Mouse (Mus musculus): ENCODE measurements around the gene Sgpp2. TPM values are rescaled to one million over a fixed set of nuclear protein-coding genes. Genes with fewer than 3 reads are reported as not detected.
A peak's percentile ranks its signal among the peaks of the same experiment; 100 is the strongest.

Gene Sgpp2
- polyA plus RNA-seq, 1 experiment from 2014 or later = 2.6 TPM

GRCm38 (mm10) chr1:78371569-78372236, 61.6 kb downstream of the Sgpp2 start:
- 0 out of 2 replicates have a peak, but pooled peaks cover 4% of the 10 kb centered on the region for H3K9me3 ChIP-seq (ENCODE audit: control insufficient read depth, low read length)
- DNase-seq (ENCODE audit: low spot score) = peak; percentile 86
- no peak overlapping the region for H3K9ac ChIP-seq (ENCODE audit: low read depth, low read length)
- no peaks in the 10 kb centered on the region for H3K27me3 ChIP-seq (replicated peaks; ENCODE audit: control insufficient read depth, insufficient read depth, low read length)
- peak; percentile 60 for ATAC-seq (ENCODE audit: low read depth)
- no peak overlapping the region for H3K4me3 ChIP-seq (ENCODE audit: low read depth, low read length)
- H3K4me2 ChIP-seq (ENCODE audit: low read depth, low read length) = no peak overlapping the region
- peak overlapping the region; percentile 3; the same call in 1 of the 2 replicates for H3K27ac ChIP-seq (replicated peaks; ENCODE audit: low read depth, low read length)
- 76% methylated on average over 2 of the region's 2 CpGs for WGBS
- peaks cover 17% of the 10 kb centered on the region; the same call in 1 of the 2 replicates for H3K4me1 ChIP-seq (ENCODE audit: control insufficient read depth, insufficient read depth, low read length)
- H3K36me3 ChIP-seq (ENCODE audit: control insufficient read depth, insufficient read depth, low read length) = no peaks in the 10 kb centered on the region

- 92% methylated on average over 9 of the region's 9 CpGs for WGBS
Measured at GRCm38 (mm10) chr1:78372316-78372715, 62.2 kb downstream of the Sgpp2 start.

GRCm38 (mm10) chr1:78373836-78374235, 63.7 kb downstream of the Sgpp2 start:
- Histone ChIP-seq H3K27ac (replicated peaks; ENCODE audit: low read depth, low read length) (no peak overlapping the region), H3K27me3 (replicated peaks; ENCODE audit: control insufficient read depth, insufficient read depth, low read length) (no peaks in the 10 kb centered on the region), H3K36me3 (ENCODE audit: control insufficient read depth, insufficient read depth, low read length) (no peaks in the 10 kb centered on the region), H3K4me1 (ENCODE audit: control insufficient read depth, insufficient read depth, low read length) (peaks cover 17% of the 10 kb centered on the region; the same call in 1 of the 2 replicates), H3K9me3 (ENCODE audit: control insufficient read depth, low read length) (0 out of 2 replicates have a peak, but pooled peaks cover 4% of the 10 kb centered on the region), H3K9ac (ENCODE audit: low read depth, low read length) (no peak overlapping the region), H3K4me2 (ENCODE audit: low read depth, low read length) (no peak overlapping the region), H3K4me3 (ENCODE audit: low read depth, low read length) (no peak overlapping the region)
- 86% methylated on average over 5 of the region's 5 CpGs for WGBS
- ATAC-seq (ENCODE audit: low read depth) (no peak), DNase-seq (ENCODE audit: low spot score) (no peak)

More at GRCm38 (mm10) chr1:78372316-78372715, 62.2 kb downstream of the Sgpp2 start:
- Histone ChIP-seq H3K9ac (ENCODE audit: low read depth, low read length) (no peak overlapping the region), H3K27ac (replicated peaks; ENCODE audit: low read depth, low read length) (0 out of 2 replicates have a peak overlapping the region, but pooled peaks have one; percentile 3), H3K27me3 (replicated peaks; ENCODE audit: control insufficient read depth, insufficient read depth, low read length) (no peaks in the 10 kb centered on the region), H3K4me3 (ENCODE audit: low read depth, low read length) (no peak overlapping the region), H3K4me1 (ENCODE audit: control insufficient read depth, insufficient read depth, low read length) (peaks cover 17% of the 10 kb centered on the region; the same call in 1 of the 2 replicates), H3K4me2 (ENCODE audit: low read depth, low read length) (no peak overlapping the region), H3K36me3 (ENCODE audit: control insufficient read depth, insufficient read depth, low read length) (no peaks in the 10 kb centered on the region), H3K9me3 (ENCODE audit: control insufficient read depth, low read length) (0 out of 2 replicates have a peak, but pooled peaks cover 4% of the 10 kb centered on the region)
- DNase-seq (ENCODE audit: low spot score) (no peak), ATAC-seq (ENCODE audit: low read depth) (no peak)

GRCm38 (mm10) chr1:78375058-78375457, 64.9 kb downstream of the Sgpp2 start:
- peaks cover 17% of the 10 kb centered on the region; the same call in 1 of the 2 replicates for H3K4me1 ChIP-seq (ENCODE audit: control insufficient read depth, insufficient read depth, low read length)
- no peak overlapping the region for H3K4me3 ChIP-seq (ENCODE audit: low read depth, low read length)
- no peaks in the 10 kb centered on the region for H3K27me3 ChIP-seq (replicated peaks; ENCODE audit: control insufficient read depth, insufficient read depth, low read length)
- DNase-seq (ENCODE audit: low spot score) = no peak
- 90% methylated on average over 3 of the region's 3 CpGs for WGBS
- no peak overlapping the region for H3K4me2 ChIP-seq (ENCODE audit: low read depth, low read length)
- 0 out of 2 replicates have a peak, but pooled peaks cover 4% of the 10 kb centered on the region for H3K9me3 ChIP-seq (ENCODE audit: control insufficient read depth, low read length)
- H3K27ac ChIP-seq (replicated peaks; ENCODE audit: low read depth, low read length) = no peak overlapping the region
- no peak for ATAC-seq (ENCODE audit: low read depth)
- no peak overlapping the region for H3K9ac ChIP-seq (ENCODE audit: low read depth, low read length)
- H3K36me3 ChIP-seq (ENCODE audit: control insufficient read depth, insufficient read depth, low read length) = no peaks in the 10 kb centered on the region

- WGBS = 94% methylated on average over 4 of the region's 4 CpGs
Measured at GRCm38 (mm10) chr1:78380950-78381349, 70.8 kb downstream of the Sgpp2 start.

GRCm38 (mm10) chr1:78387854-78388253, 77.7 kb downstream of the Sgpp2 start:
- DNase-seq (ENCODE audit: low spot score) (no peak), ATAC-seq (ENCODE audit: low read depth) (no peak)
- Histone ChIP-seq H3K27ac (replicated peaks; ENCODE audit: low read depth, low read length) (no peak overlapping the region), H3K36me3 (ENCODE audit: control insufficient read depth, insufficient read depth, low read length) (no peaks in the 10 kb centered on the region), H3K4me2 (ENCODE audit: low read depth, low read length) (no peak overlapping the region), H3K9ac (ENCODE audit: low read depth, low read length) (no peak overlapping the region), H3K4me1 (ENCODE audit: control insufficient read depth, insufficient read depth, low read length) (no peaks in the 10 kb centered on the region), H3K9me3 (ENCODE audit: control insufficient read depth, low read length) (no peaks in the 10 kb centered on the region), H3K4me3 (ENCODE audit: low read depth, low read length) (no peak overlapping the region), H3K27me3 (replicated peaks; ENCODE audit: control insufficient read depth, insufficient read depth, low read length) (no peaks in the 10 kb centered on the region)
- 44% methylated on average over 4 of the region's 4 CpGs for WGBS

More at GRCm38 (mm10) chr1:78380950-78381349, 70.8 kb downstream of the Sgpp2 start:
- H3K9ac ChIP-seq (ENCODE audit: low read depth, low read length) = no peak overlapping the region
- DNase-seq (ENCODE audit: low spot score) (no peak), ATAC-seq (ENCODE audit: low read depth) (no peak)
- H3K27ac ChIP-seq (replicated peaks; ENCODE audit: low read depth, low read length) = no peak overlapping the region
- H3K4me2 ChIP-seq (ENCODE audit: low read depth, low read length) = no peak overlapping the region
- no peaks in the 10 kb centered on the region for H3K9me3 ChIP-seq (ENCODE audit: control insufficient read depth, low read length)
- H3K4me3 ChIP-seq (ENCODE audit: low read depth, low read length) = no peak overlapping the region
- no peaks in the 10 kb centered on the region for H3K4me1 ChIP-seq (ENCODE audit: control insufficient read depth, insufficient read depth, low read length)
- H3K27me3 ChIP-seq (replicated peaks; ENCODE audit: control insufficient read depth, insufficient read depth, low read length) = no peaks in the 10 kb centered on the region
- no peaks in the 10 kb centered on the region for H3K36me3 ChIP-seq (ENCODE audit: control insufficient read depth, insufficient read depth, low read length)

GRCm38 (mm10) chr1:78388848-78389247, 78.7 kb downstream of the Sgpp2 start:
- ATAC-seq (ENCODE audit: low read depth) = no peak
- Histone ChIP-seq H3K9me3 (ENCODE audit: control insufficient read depth, low read length) (no peaks in the 10 kb centered on the region), H3K4me2 (ENCODE audit: low read depth, low read length) (no peak overlapping the region), H3K4me3 (ENCODE audit: low read depth, low read length) (no peak overlapping the region), H3K27ac (replicated peaks; ENCODE audit: low read depth, low read length) (no peak overlapping the region), H3K9ac (ENCODE audit: low read depth, low read length) (no peak overlapping the region), H3K4me1 (ENCODE audit: control insufficient read depth, insufficient read depth, low read length) (no peaks in the 10 kb centered on the region), H3K36me3 (ENCODE audit: control insufficient read depth, insufficient read depth, low read length) (no peaks in the 10 kb centered on the region), H3K27me3 (replicated peaks; ENCODE audit: control insufficient read depth, insufficient read depth, low read length) (no peaks in the 10 kb centered on the region)
- DNase-seq (ENCODE audit: low spot score) = no peak
- WGBS = 16% methylated on average over 3 of the region's 3 CpGs

GRCm38 (mm10) chr1:78395191-78395735, 85.1 kb downstream of the Sgpp2 start:
- H3K4me3 ChIP-seq (ENCODE audit: low read depth, low read length) = no peak overlapping the region
- 55% methylated on average over 8 of the region's 8 CpGs for WGBS
- DNase-seq (ENCODE audit: low spot score) = peak; percentile 13
- H3K4me1 ChIP-seq (ENCODE audit: control insufficient read depth, insufficient read depth, low read length) = peaks cover 12% of the 10 kb centered on the region
- no peak overlapping the region for H3K4me2 ChIP-seq (ENCODE audit: low read depth, low read length)
- H3K36me3 ChIP-seq (ENCODE audit: control insufficient read depth, insufficient read depth, low read length) = no peaks in the 10 kb centered on the region
- no peak overlapping the region for H3K9ac ChIP-seq (ENCODE audit: low read depth, low read length)
- H3K27ac ChIP-seq (replicated peaks; ENCODE audit: low read depth, low read length) = no peak overlapping the region; the same call in 1 of the 2 replicates
- ATAC-seq (ENCODE audit: low read depth) = no peak
- no peaks in the 10 kb centered on the region for H3K9me3 ChIP-seq (ENCODE audit: control insufficient read depth, low read length)
- H3K27me3 ChIP-seq (replicated peaks; ENCODE audit: control insufficient read depth, insufficient read depth, low read length) = no peaks in the 10 kb centered on the region

Data from embryonic facial prominence, embryonic 14.5 days (tissue).